Mouse (Mus musculus) brain, embryonic 14.5 days (tissue): ENCODE results near the gene Crtac1. TPM values are rescaled to one million over a fixed set of nuclear protein-coding genes. Genes with fewer than 3 reads are reported as not detected.

Experiments used
- DNase-seq: peaks from one replicate; pipeline ENCODE4 v3.0.0-alpha.2; 2011; ENCODE audit warnings: low read depth
- CTCF ChIP-seq: fragments of 200-500 bp; IDR thresholded peaks from 2 replicates; pipeline ENCODE4 v1.5.1; 2012; ENCODE audit warnings: inconsistent platforms, mild to moderate bottlenecking, moderate library complexity, borderline replicate concordance; ENCODE audit not compliant: insufficient read depth, insufficient read length; ENCODE audit errors: extremely low read depth
- POLR2A ChIP-seq: fragments of 200-500 bp; IDR thresholded peaks from 2 replicates; pipeline ENCODE4 v1.6.1; 2012; ENCODE audit warnings: mild to moderate bottlenecking, inconsistent platforms, borderline replicate concordance; ENCODE audit not compliant: poor library complexity, insufficient read depth, insufficient read length, severe bottlenecking; ENCODE audit errors: extremely low read depth
- polyA plus RNA-seq: library from polyadenylated mRNA; depleted of rRNA; stranded (reverse); fragments of >200 nt; gene quantifications from 2 replicates; pipeline ENCODE4 v1.2.3, GENCODE M21; 2012

Gene Crtac1
- polyA plus RNA-seq, 1 experiment: 21.7 TPM

- DNase-seq: no peak
- TF ChIP-seq CTCF: no peak
- TF ChIP-seq POLR2A: no peak
These were observed 73.2 kb downstream of the Crtac1 start for GRCm38 (mm10) chr19:42358406-42358805.

GRCm38 (mm10) chr19:42356854-42357253 is 74.7 kb downstream of the Crtac1 start:
- no peak for DNase-seq
- TF ChIP-seq CTCF: no peak
- no peak for TF ChIP-seq POLR2A

- DNase-seq: no peak
- no peak for TF ChIP-seq POLR2A
- TF ChIP-seq CTCF: no peak
These were observed 76.1 kb downstream of the Crtac1 start for GRCm38 (mm10) chr19:42355476-42355875.

- TF ChIP-seq CTCF (peak; percentile 60), POLR2A (no peak)
- peak; percentile 56 for DNase-seq
These were observed 90.4 kb downstream of the Crtac1 start for GRCm38 (mm10) chr19:42341183-42341582.

GRCm38 (mm10) chr19:42332081-42332736 is 99.4 kb downstream of the Crtac1 start:
- TF ChIP-seq POLR2A: no peak
- peak; percentile 53; the same call in 1 of the 2 replicates for TF ChIP-seq CTCF
- DNase-seq: peak; percentile 78

GRCm38 (mm10) chr19:42331446-42331845 is 100.1 kb downstream of the Crtac1 start:
- no peak for DNase-seq

GRCm38 (mm10) chr19:42328160-42328559 is 103.4 kb downstream of the Crtac1 start:
- TF ChIP-seq POLR2A: no peak
- no peak for TF ChIP-seq CTCF
- DNase-seq: peak; percentile 42

More at GRCm38 (mm10) chr19:42331446-42331845, 100.1 kb downstream of the Crtac1 start:
- TF ChIP-seq CTCF (no peak), POLR2A (no peak)

- peak; percentile 53 for DNase-seq
- TF ChIP-seq CTCF: no peak
- no peak for TF ChIP-seq POLR2A
These were observed 105.7 kb downstream of the Crtac1 start for GRCm38 (mm10) chr19:42325894-42326293.

- DNase-seq: no peak
- TF ChIP-seq POLR2A (no peak), CTCF (no peak)
These were observed 109.1 kb downstream of the Crtac1 start for GRCm38 (mm10) chr19:42322357-42323090.

- no peak for DNase-seq
- TF ChIP-seq POLR2A: no peak
- TF ChIP-seq CTCF: no peak
These were observed 109.6 kb downstream of the Crtac1 start for GRCm38 (mm10) chr19:42321936-42322335.

- TF ChIP-seq CTCF (no peak), POLR2A (no peak)
- DNase-seq: peak; percentile 85
These were observed 113.7 kb downstream of the Crtac1 start for GRCm38 (mm10) chr19:42317648-42318425.
